Mouse (Mus musculus) liver, embryonic 12.5 days (tissue): Measurements from ENCODE around the gene Itpa. TPM values are rescaled to one million over a fixed set of nuclear protein-coding genes. Genes with fewer than 3 reads are reported as not detected.

Experiments
- polyA plus RNA-seq: library from polyadenylated mRNA; unstranded; fragments of >200 nt; fragmentation: Nextera tagmentation; extraction: Ambion mirVana; gene quantifications from 2 replicates; pipeline ENCODE4 v1.2.1, GENCODE M21; 2016

Gene Itpa
- polyA plus RNA-seq, 1 experiment from 2014 or later, result 75.2 TPM

Other genes with a start within 250 kb of the Itpa start
- 54.9 and 64.5 TPM in 2 replicates for gene Vps16, start 243.3 kb upstream of the Itpa start, polyA plus RNA-seq
- gene Pced1a, start 242.9 kb upstream of the Itpa start, polyA plus RNA-seq, result 5.2 and 5.7 TPM in 2 replicates
- gene Ptpra, start 217.3 kb upstream of the Itpa start, polyA plus RNA-seq, result 51.3 and 57.7 TPM in 2 replicates
- 77.5 and 79.8 TPM in 2 replicates for gene Mrps26, start 103.9 kb upstream of the Itpa start, polyA plus RNA-seq
- gene Oxt, start 91.4 kb upstream of the Itpa start, polyA plus RNA-seq, result not detected in 2 replicates
- not detected in 2 replicates for gene Avp, start 85.1 kb upstream of the Itpa start, polyA plus RNA-seq
- gene Fastkd5, start 37.6 kb upstream of the Itpa start, polyA plus RNA-seq, result 16.1 and 16.9 TPM in 2 replicates
- gene Ubox5, start 37.6 kb upstream of the Itpa start, polyA plus RNA-seq, result 7.8 and 8.4 TPM in 2 replicates
- gene Lzts3, start 24.8 kb upstream of the Itpa start, polyA plus RNA-seq, result 1.6 and 1.7 TPM in 2 replicates
- 46.1 and 48.7 TPM in 2 replicates for gene Ddrgk1, start 3.0 kb upstream of the Itpa start, polyA plus RNA-seq
- gene Slc4a11, start 29.9 kb downstream of the Itpa start, polyA plus RNA-seq, result 0.05 TPM in 1 of 2 replicates, not detected in the other
- 10.6 and 13.3 TPM in 2 replicates for gene 4930402H24Rik, start 238.8 kb downstream of the Itpa start, polyA plus RNA-seq
- 3.7 and 4.1 TPM in 2 replicates for gene Atrn, start 238.9 kb downstream of the Itpa start, polyA plus RNA-seq